Mouse (Mus musculus) cortical plate, adult 2 months (tissue): ENCODE data around the gene Tmprss11a.

Experiments used
- CTCF ChIP-seq: fragments of 200-500 bp; IDR thresholded peaks from 2 replicates; pipeline ENCODE4 v1.5.1; 2011; ENCODE audit warnings: mild to moderate bottlenecking, control low read depth, low read length; ENCODE audit not compliant: insufficient read depth; ENCODE audit errors: extremely low read depth
- POLR2A ChIP-seq: fragments of 200-500 bp; IDR thresholded peaks from 2 replicates; pipeline ENCODE4 v1.6.1; 2011; ENCODE audit warnings: mild to moderate bottlenecking, low read length, control low read depth; ENCODE audit not compliant: insufficient read depth; ENCODE audit errors: extremely low read depth

DNA sequence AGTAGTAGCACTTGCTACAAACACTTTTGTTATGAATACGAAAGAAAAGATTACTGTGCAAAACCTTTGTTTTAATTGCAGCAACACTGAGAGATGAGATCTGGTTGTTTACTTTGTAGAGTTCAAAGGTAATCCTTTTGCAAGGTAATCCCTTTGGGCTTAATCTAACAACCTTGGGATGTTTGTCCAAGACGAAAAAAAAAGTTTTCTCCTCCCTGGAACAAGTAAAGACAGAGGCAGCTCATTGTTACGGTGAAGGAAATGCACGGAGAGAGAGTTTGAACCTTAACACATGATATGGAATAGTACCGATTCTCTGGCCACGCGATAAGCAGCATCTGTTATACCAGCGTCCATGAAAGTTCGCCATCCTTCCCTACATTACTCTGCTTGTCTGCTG, 5.1 kb upstream of the Tmprss11a start:
- TF ChIP-seq CTCF, result no peak
- no peak for TF ChIP-seq POLR2A
